Mouse (Mus musculus) layer of hippocampus, postnatal 25 days (tissue): ENCODE results near the gene Sh2d7. TPM values are rescaled to one million over a fixed set of nuclear protein-coding genes. Genes with fewer than 3 reads are reported as not detected.

Experiments
- total RNA-seq, 2 experiments: library from RNA; stranded (reverse); gene quantifications; 2 replicates each; pipeline ENCODE4 v1.2.3; 2021

The Sh2d7 gene
- total RNA-seq, 2 experiments from 2014 or later, result not detected

Other genes with a start within 250 kb of the Sh2d7 start
- 100 to 1,000 TPM; 187 to 212 TPM for gene Dmxl2, start 37.4 kb upstream of the Sh2d7 start, total RNA-seq
- 10 to 100 TPM; 17.0 to 22.1 TPM for gene Cib2, start 21.2 kb downstream of the Sh2d7 start, total RNA-seq
- 100 to 1,000 TPM; 176 to 189 TPM for gene Idh3a, start 47.4 kb downstream of the Sh2d7 start, total RNA-seq
- 100 to 1,000 TPM; 111 to 117 TPM for gene Acsbg1, start 122.9 kb downstream of the Sh2d7 start, total RNA-seq
- 10 to 100 TPM; 39.9 to 46.0 TPM for gene Dnaja4, start 159.9 kb downstream of the Sh2d7 start, total RNA-seq
- 10 to 100 TPM; 57.7 to 61.0 TPM for gene Wdr61, start 195.5 kb downstream of the Sh2d7 start, total RNA-seq
- 1 to 10 TPM; 1.3 to 1.7 TPM for gene Crabp1, start 225.8 kb downstream of the Sh2d7 start, total RNA-seq